Mouse (Mus musculus) heart, embryonic 14.5 days (tissue): ENCODE data around the gene Gm13287. TPM values are rescaled to one million over a fixed set of nuclear protein-coding genes. Genes with fewer than 3 reads are reported as not detected.
"Not testable (repeated sequence)": the region's sequence is repeated elsewhere in the genome, so short reads cannot be mapped to it uniquely, and the experiment has no call there.

Experiments
- ATAC-seq: fragments of 200-750 bp; cut with Nextera tagmentation; 2 replicates; pipeline ENCODE4 v1.8.0; 2017; ENCODE audit warnings: low read depth, moderate TSS enrichment; ENCODE audit not compliant: insufficient number of reproducible peaks, insufficient read depth, low FRiP score
- H3K27ac ChIP-seq, 2 experiments: fragments of 200-500 bp in 1 of 2; fragments of 300-500 bp in 1 of 2; sonication (generic) in 1 of 2; replicated peaks in 1 of 2; 2 replicates each; pipeline ENCODE4 v1.5.1; 2012 to 2014; ENCODE audit warnings: low read depth in 2 of 2, low read length in 2 of 2, control low read depth in 1 of 2, mild to moderate bottlenecking in 1 of 2, mixed read lengths in 1 of 2; ENCODE audit not compliant: control insufficient read depth in 1 of 2, insufficient read depth in 1 of 2
- H3K27me3 ChIP-seq: fragments of 300-500 bp; sonication (generic); 2 replicates; pipeline ENCODE4 v1.6.1; 2014; ENCODE audit warnings: mild to moderate bottlenecking, low read length, control low read depth; ENCODE audit not compliant: control insufficient read depth, insufficient read depth
- H3K36me3 ChIP-seq: fragments of 300-500 bp; sonication (generic); 2 replicates; pipeline ENCODE4 v1.6.1; 2014; ENCODE audit warnings: mild to moderate bottlenecking, control low read depth, low read length, mixed read lengths; ENCODE audit not compliant: control insufficient read depth, insufficient read depth
- H3K4me1 ChIP-seq, 2 experiments: fragments of 200-500 bp in 1 of 2; fragments of 300-500 bp in 1 of 2; sonication (generic) in 1 of 2; 2 replicates each; pipeline ENCODE4 v1.6.1; 2012 to 2014; ENCODE audit warnings: low read length in 2 of 2, control low read depth in 1 of 2, mixed read lengths in 1 of 2; ENCODE audit not compliant: control insufficient read depth in 2 of 2, insufficient read depth in 2 of 2
- H3K4me2 ChIP-seq: fragments of 300-500 bp; sonication (generic); 2 replicates; pipeline ENCODE4 v1.6.1; 2014; ENCODE audit warnings: mild to moderate bottlenecking, low read length
- H3K4me3 ChIP-seq, 2 experiments: fragments of 200-500 bp in 1 of 2; fragments of 300-500 bp in 1 of 2; sonication (generic) in 1 of 2; 2 replicates each; pipeline ENCODE4 v1.5.1; 2012 to 2014; ENCODE audit warnings: low read length in 2 of 2, mild to moderate bottlenecking in 2 of 2, control low read depth in 1 of 2, low read depth in 1 of 2, moderate library complexity in 1 of 2; ENCODE audit not compliant: control insufficient read depth in 1 of 2, insufficient read depth in 1 of 2
- H3K9ac ChIP-seq: fragments of 300-500 bp; sonication (generic); 2 replicates; pipeline ENCODE4 v1.6.1; 2014; ENCODE audit warnings: mild to moderate bottlenecking, low read length
- H3K9me3 ChIP-seq: fragments of 300-500 bp; sonication (generic); 2 replicates; pipeline ENCODE4 v1.6.1; 2016; ENCODE audit warnings: low read length, control low read depth; ENCODE audit not compliant: control insufficient read depth
- WGBS: fragments of 180-500 bp; shearing (Covaris S2); extraction: QIAGEN DNeasy Blood & Tissue Kit; methylation state at CpG from one replicate; pipeline ENCODE4 v1.1.7; 2014; 5-methylcytosine and 5-hydroxymethylcytosine counted together
- polyA plus RNA-seq: library from polyadenylated mRNA; unstranded; fragments of >200 nt; fragmentation: Nextera tagmentation; extraction: Ambion mirVana; gene quantifications from 2 replicates; pipeline ENCODE4 v1.2.1, GENCODE M21; 2014

The Gm13287 gene
- polyA plus RNA-seq, 1 experiment from 2014 or later: not detected

GRCm38 (mm10) chr4:88805231-88805630, 2.2 kb downstream of the Gm13287 start, which contains the start of gene Gm13288:
Gm13288 (plus strand) TSS chr4:88805531.
- not testable (repeated sequence) for H3K9me3 ChIP-seq, H3K4me1 ChIP-seq, H3K4me2 ChIP-seq, ATAC-seq, H3K9ac ChIP-seq, H3K36me3 ChIP-seq, H3K27ac ChIP-seq
- no CpG with 5 or more reads among the region's 8 CpGs for WGBS
- peak within 1 kb of the TSS in 1 of 2 experiments; percentile 21; a peak in 2 of 4 replicates for H3K4me3 ChIP-seq
- H3K27me3 ChIP-seq: peaks cover 15% of the 10 kb centered on the region

DNA sequence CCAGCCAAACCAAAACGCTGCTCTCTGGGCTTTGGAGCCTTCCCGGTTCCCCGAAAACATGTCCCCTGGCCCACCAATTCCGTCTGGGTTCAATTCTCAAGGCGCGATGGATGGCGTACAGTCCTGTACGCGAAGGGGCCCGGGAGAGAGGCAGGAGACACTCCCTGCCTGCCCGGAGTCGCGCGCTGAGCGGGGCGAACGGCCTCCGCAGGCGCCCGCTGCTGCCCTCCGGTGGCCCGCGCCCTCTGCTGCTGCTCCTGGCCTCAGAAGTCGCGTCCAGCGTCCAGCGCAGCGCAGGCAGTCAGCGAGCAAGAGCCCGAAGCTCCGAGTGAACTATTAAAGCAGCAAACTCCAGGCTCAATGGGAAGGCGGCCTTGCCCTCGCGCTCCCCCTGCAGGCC, 2.7 kb downstream of the Gm13287 start:
- Histone ChIP-seq H3K27me3 (peaks cover 15% of the 10 kb centered on the region), H3K4me3 (peak overlapping the region in 1 of 2 experiments; percentile 21; a peak in 2 of 4 replicates)
- not testable (repeated sequence) for H3K27ac ChIP-seq, H3K36me3 ChIP-seq, ATAC-seq, H3K9ac ChIP-seq, H3K4me1 ChIP-seq, H3K9me3 ChIP-seq, H3K4me2 ChIP-seq
- no CpG with 5 or more reads among the region's 34 CpGs for WGBS

DNA sequence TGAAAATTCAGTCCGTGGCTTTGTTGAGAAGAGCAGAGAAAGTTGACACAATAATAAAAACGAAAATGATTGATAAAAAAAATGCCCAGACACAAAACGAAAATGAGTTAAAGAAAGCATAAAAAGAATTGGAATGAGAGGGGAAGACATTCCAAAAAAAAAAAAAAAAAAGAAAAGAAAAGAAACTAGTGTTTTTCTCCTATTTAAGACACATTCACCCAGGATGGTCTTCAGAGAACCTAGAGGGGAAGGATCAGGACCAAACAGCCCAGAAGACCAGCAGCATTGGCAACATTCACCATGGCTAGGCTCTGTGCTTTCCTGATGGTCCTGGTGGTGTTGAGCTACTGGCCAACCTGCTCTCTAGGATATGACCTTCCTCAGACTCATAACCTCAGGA, 12.9 kb downstream of the Gm13287 start, which contains the start of gene Ifna7:
Gene Ifna7, plus strand, starts transcription at position 301 of the 400 bp plus-strand sequence.
- H3K27me3 ChIP-seq: no peaks in the 10 kb centered on the region
- no peak within 1 kb of the TSS for H3K9ac ChIP-seq
- no peak within 1 kb of the TSS for H3K27ac ChIP-seq
- H3K4me2 ChIP-seq: no peak within 1 kb of the TSS
- H3K4me3 ChIP-seq: no peak within 1 kb of the TSS
- H3K36me3 ChIP-seq: no peaks in the 10 kb centered on the region
- WGBS: 47% methylated on average over 3 of the region's 3 CpGs
- no peaks in the 10 kb centered on the region for H3K4me1 ChIP-seq
- no peaks in the 10 kb centered on the region for H3K9me3 ChIP-seq
- no peak for ATAC-seq

- H3K9me3 ChIP-seq: no peaks in the 10 kb centered on the region
- no peak within 1 kb of the TSS for H3K27ac ChIP-seq
- H3K4me3 ChIP-seq: no peak within 1 kb of the TSS
- ATAC-seq: no peak
- no peak within 1 kb of the TSS for H3K9ac ChIP-seq
- no peak within 1 kb of the TSS for H3K4me2 ChIP-seq
- H3K4me1 ChIP-seq: no peaks in the 10 kb centered on the region
- no peaks in the 10 kb centered on the region for H3K27me3 ChIP-seq
- no peaks in the 10 kb centered on the region for H3K36me3 ChIP-seq
- WGBS: 63% methylated on average over 1 of the region's 1 CpGs
These were observed 16.6 kb downstream of the Gm13287 start, which contains the start of gene Ifna11 for GRCm38 (mm10) chr4:88819659-88820058. Ifna11 (plus strand) TSS chr4:88819959.

DNA sequence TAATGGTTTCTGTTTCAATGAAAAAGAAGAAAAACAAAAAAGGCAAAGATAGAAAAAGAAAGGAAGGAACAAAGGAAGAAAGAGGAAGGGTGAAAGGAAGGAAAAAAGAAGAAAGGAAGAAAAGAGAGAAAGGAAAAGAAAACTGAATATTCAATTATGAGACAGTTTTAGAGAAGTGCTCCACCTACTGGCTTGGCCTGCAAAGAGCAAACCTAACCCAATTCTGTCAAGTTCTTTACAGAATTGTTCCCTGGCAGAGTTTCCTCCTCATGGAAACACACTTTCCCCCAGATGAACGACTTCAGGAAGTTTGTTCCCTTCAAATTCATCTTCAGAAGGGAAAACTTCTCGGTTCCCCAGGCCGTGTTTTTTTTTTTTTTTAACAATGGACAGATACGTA, 19.9 kb downstream of the Gm13287 start:
- no peak for ATAC-seq
- WGBS: 23% methylated on average over 4 of the region's 4 CpGs
- no peak overlapping the region for H3K9ac ChIP-seq

DNA sequence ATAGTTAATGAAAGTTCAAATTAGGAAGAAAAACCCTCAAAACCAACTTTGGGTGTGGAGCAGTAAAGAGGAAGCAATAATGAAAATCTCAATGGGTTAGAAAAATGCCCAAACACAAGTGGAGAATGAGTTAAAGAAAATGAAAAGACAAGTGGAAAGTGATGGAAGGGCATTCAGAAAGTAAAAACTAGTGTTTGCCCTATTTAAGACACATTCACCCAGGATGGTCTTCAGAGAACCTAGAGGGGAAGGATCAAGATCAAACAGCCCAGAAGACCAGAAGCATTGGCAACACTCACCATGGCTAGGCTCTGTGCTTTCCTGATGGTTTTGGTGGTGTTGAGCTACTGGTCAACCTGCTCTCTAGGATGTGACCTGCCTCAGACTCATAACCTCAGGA, 24.1 kb downstream of the Gm13287 start, which contains the start of gene Ifna6:
Gene Ifna6, plus strand, starts transcription at position 301 of the 400 bp plus-strand sequence.
- H3K4me2 ChIP-seq, H3K9ac ChIP-seq, H3K36me3 ChIP-seq, H3K27ac ChIP-seq, H3K4me3 ChIP-seq, ATAC-seq, H3K27me3 ChIP-seq, H3K9me3 ChIP-seq, H3K4me1 ChIP-seq: not testable (repeated sequence)

More for the DNA sequence above, 19.9 kb downstream of the Gm13287 start:
- Histone ChIP-seq H3K4me2 (no peak overlapping the region), H3K27me3 (no peaks in the 10 kb centered on the region), H3K9me3 (no peaks in the 10 kb centered on the region), H3K4me1 (no peaks in the 10 kb centered on the region), H3K27ac (no peak overlapping the region), H3K4me3 (no peak overlapping the region), H3K36me3 (no peaks in the 10 kb centered on the region)

GRCm38 (mm10) chr4:88830523-88830922, 27.5 kb downstream of the Gm13287 start:
- ATAC-seq: no peak
- no peaks in the 10 kb centered on the region for H3K36me3 ChIP-seq
- no peak overlapping the region for H3K27ac ChIP-seq
- H3K9ac ChIP-seq: no peak overlapping the region
- H3K4me3 ChIP-seq: no peak overlapping the region
- H3K27me3 ChIP-seq: no peaks in the 10 kb centered on the region
- H3K4me1 ChIP-seq: no peaks in the 10 kb centered on the region
- no peak overlapping the region for H3K4me2 ChIP-seq
- 17% methylated on average over 4 of the region's 4 CpGs for WGBS
- H3K9me3 ChIP-seq: no peaks in the 10 kb centered on the region

- H3K36me3 ChIP-seq, H3K4me3 ChIP-seq, H3K9ac ChIP-seq, H3K27ac ChIP-seq, H3K27me3 ChIP-seq, H3K9me3 ChIP-seq, H3K4me2 ChIP-seq, H3K4me1 ChIP-seq, ATAC-seq: not testable (repeated sequence)
- 85% methylated on average over 1 of the region's 1 CpGs for WGBS
These were observed 32.2 kb downstream of the Gm13287 start, which contains the start of gene Ifna5 for GRCm38 (mm10) chr4:88835225-88835624. Ifna5 (plus strand) TSS chr4:88835525.
